Mouse (Mus musculus): ENCODE data around the gene Kdelc2. TPM values are rescaled to one million over a fixed set of nuclear protein-coding genes. Genes with fewer than 3 reads are reported as not detected.
A peak's percentile ranks its signal among the peaks of the same experiment; 100 is the strongest.

Gene Kdelc2
- total and polyA plus RNA-seq, 3 experiments, result not detected

GRCm38 (mm10) chr9:53389109-53389508 lies 5.3 kb downstream of the Kdelc2 start:
- peaks cover 6 to 27% of the 10 kb centered on the region in 2 experiments; a peak in 3 of 4 replicates for H3K4me1 ChIP-seq (ENCODE audit: control insufficient read depth in 1 of 2, insufficient read depth in 2 of 2)
- TF ChIP-seq EP300 (IDR thresholded peaks at IDR 0.05; ENCODE audit: low read length), result no peak
- no peak for TF ChIP-seq BHLHE40 (IDR thresholded peaks at IDR 0.05; ENCODE audit: low read depth, low read length)
- no peak for TF ChIP-seq POLR2AphosphoS2 (IDR thresholded peaks at IDR 0.05; ENCODE audit: low read depth, low read length)
- no peak for TF ChIP-seq ZMIZ1 (IDR thresholded peaks at IDR 0.05; ENCODE audit: low read depth, low read length)
- no peak for TF ChIP-seq ZNF384 (IDR thresholded peaks at IDR 0.05; ENCODE audit: low read depth, low read length)
- no peak for TF ChIP-seq ZKSCAN1 (IDR thresholded peaks at IDR 0.05; ENCODE audit: borderline replicate concordance, low read depth, low read length)
- no peak for TF ChIP-seq UBTF (IDR thresholded peaks at IDR 0.05; ENCODE audit: low read depth, low read length)
- TF ChIP-seq MEF2A (IDR thresholded peaks at IDR 0.05; ENCODE audit: borderline replicate concordance, low read depth, low read length), result no peak
- TF ChIP-seq ELF1 (IDR thresholded peaks at IDR 0.05; ENCODE audit: low read depth, low read length), result no peak
- TF ChIP-seq JUND (conservative IDR thresholded peaks at IDR 0.05; ENCODE audit: low read depth, low read length), result no peak
- no peak for TF ChIP-seq USF1 (IDR thresholded peaks at IDR 0.05; ENCODE audit: low read depth, low read length)
- no peak for TF ChIP-seq MAZ (IDR thresholded peaks at IDR 0.05; ENCODE audit: low read depth, low read length)
- TF ChIP-seq TBP (conservative IDR thresholded peaks at IDR 0.05; ENCODE audit: low read depth, low read length), result no peak
- TF ChIP-seq GABPA (IDR thresholded peaks at IDR 0.05; ENCODE audit: insufficient replicate concordance, low read depth, low read length), result no peak
- in situ Hi-C loops (cut with MboI; ENCODE audit: low pct_ligation_motif_present, low pct_unique_long_range_greater_than_20kb, low sequenced_read_pairs) (no loop called here), dilution Hi-C loops (cut with MboI; ENCODE audit: extremely low pct_ligation_motif_present, extremely low pct_unique_long_range_greater_than_20kb, low sequenced_read_pairs) (no loop called here)
- no peak overlapping the region for H3K9ac ChIP-seq (ENCODE audit: insufficient read depth, low read depth)
- H3K4me3 ChIP-seq (replicated peaks in 1 of 3; ENCODE audit: low read depth in 2 of 3, low read length in 2 of 3, poor library complexity in 1 of 3), result no peak overlapping the region
- no peaks in the 10 kb centered on the region for H3K27me3 ChIP-seq (replicated peaks)
- H3K79me2 ChIP-seq (replicated peaks; ENCODE audit: control insufficient read depth, extremely low read depth, insufficient read depth, poor library complexity, severe bottlenecking), result no peaks in the 10 kb centered on the region
- no peak overlapping the region for H3K27ac ChIP-seq (ENCODE audit: insufficient read depth, low read depth)
- H3K4me2 ChIP-seq (ENCODE audit: insufficient read depth, low read depth, poor library complexity, severe bottlenecking), result no peak overlapping the region
- no peak for DNase-seq (ENCODE audit: extremely low read depth)
- H3K36me3 ChIP-seq (replicated peaks in 1 of 2; ENCODE audit: control insufficient read depth in 1 of 2, insufficient read depth in 1 of 2, low read length in 1 of 2), result no peaks in the 10 kb centered on the region
- H3K9me3 ChIP-seq (replicated peaks; ENCODE audit: low read length), result no peaks in the 10 kb centered on the region

DNA sequence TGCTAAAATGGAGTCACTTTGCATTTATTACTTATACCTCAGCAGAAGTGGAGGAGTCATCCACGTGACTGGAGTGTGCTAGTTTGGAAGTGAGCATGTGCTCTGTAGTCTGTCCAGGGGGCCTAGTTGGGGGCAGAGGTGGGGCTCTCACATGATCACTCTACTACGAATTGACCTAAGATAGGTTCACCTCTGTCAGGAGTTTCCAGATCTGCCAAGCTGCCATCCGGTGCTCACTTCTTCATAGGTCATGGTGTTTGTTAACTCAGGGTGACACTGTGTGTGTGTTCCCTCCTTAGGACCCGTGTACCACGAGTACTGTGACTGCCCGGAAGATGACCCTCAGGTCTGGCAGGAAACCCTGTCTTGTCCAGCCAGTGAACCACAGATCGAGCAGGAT lies 6.3 kb downstream of the Kdelc2 start:
- peaks cover 6 to 27% of the 10 kb centered on the region in 2 experiments; a peak in 3 of 4 replicates for H3K4me1 ChIP-seq (ENCODE audit: control insufficient read depth in 1 of 2, insufficient read depth in 2 of 2)
- H3K79me2 ChIP-seq (replicated peaks; ENCODE audit: control insufficient read depth, extremely low read depth, insufficient read depth, poor library complexity, severe bottlenecking), result no peaks in the 10 kb centered on the region
- TF ChIP-seq ZMIZ1 (IDR thresholded peaks at IDR 0.05; ENCODE audit: low read depth, low read length) (no peak), BHLHE40 (IDR thresholded peaks at IDR 0.05; ENCODE audit: low read depth, low read length) (peak; percentile 54)
- dilution Hi-C loops (cut with MboI; ENCODE audit: extremely low pct_ligation_motif_present, extremely low pct_unique_long_range_greater_than_20kb, low sequenced_read_pairs) (no loop called here), in situ Hi-C loops (cut with MboI; ENCODE audit: low pct_ligation_motif_present, low pct_unique_long_range_greater_than_20kb, low sequenced_read_pairs) (no loop called here)
- H3K27ac ChIP-seq (ENCODE audit: insufficient read depth, low read depth), result no peak overlapping the region
- no peak for DNase-seq (ENCODE audit: extremely low read depth)
- no peak overlapping the region for H3K9ac ChIP-seq (ENCODE audit: insufficient read depth, low read depth)
- no peaks in the 10 kb centered on the region for H3K36me3 ChIP-seq (replicated peaks in 1 of 2; ENCODE audit: control insufficient read depth in 1 of 2, insufficient read depth in 1 of 2, low read length in 1 of 2)
- no peak overlapping the region for H3K4me2 ChIP-seq (ENCODE audit: insufficient read depth, low read depth, poor library complexity, severe bottlenecking)
- no peaks in the 10 kb centered on the region for H3K27me3 ChIP-seq (replicated peaks)
- H3K4me3 ChIP-seq (replicated peaks in 1 of 3; ENCODE audit: low read depth in 2 of 3, low read length in 2 of 3, poor library complexity in 1 of 3), result no peak overlapping the region
- H3K9me3 ChIP-seq (replicated peaks; ENCODE audit: low read length), result no peaks in the 10 kb centered on the region
